Mouse (Mus musculus): Measurements from ENCODE around the gene Gm21627.
"Not testable (repeated sequence)": the region's sequence is repeated elsewhere in the genome, so short reads cannot be mapped to it uniquely, and the experiment has no call there.

Gene Gm21627

GRCm38 (mm10) chrY:63228127-63228526, at the start of gene Gm21627:
Gene Gm21627 (plus strand): TSS chrY:63228427.
- not testable (repeated sequence) for ATAC-seq (ENCODE audit: insufficient number of reproducible peaks, low FRiP score, low TSS enrichment)

Measured in cerebellum, adult (tissue).